Mouse (Mus musculus) MEL (cell line): ENCODE measurements at regions not wholly inside any gene's neighbourhood (a gene's known extent, or its start where the extent isn't known, plus 50 kb on each side); places are given as distances from the start of the nearest gene placed in this dataset.

Experiments
- DNase-seq: peaks from one replicate; pipeline ENCODE4 v3.0.0; 2011; ENCODE audit warnings: low read depth, low spot score
- H3K27ac ChIP-seq: 2 replicates; pipeline ENCODE4 v1.5.1; 2012; ENCODE audit warnings: low read depth, mild to moderate bottlenecking, control low read depth, low read length, moderate library complexity; ENCODE audit not compliant: control insufficient read depth
- H3K27me3 ChIP-seq, 2 experiments: fragments of 150-350 bp in 1 of 2; sonication (generic) in 1 of 2; 2 replicates each; pipeline ENCODE4 v1.6.1; 2012; ENCODE audit warnings: low read length in 2 of 2, mild to moderate bottlenecking in 2 of 2, improper control_type of control experiment in 1 of 2, moderate library complexity in 1 of 2; ENCODE audit not compliant: insufficient read depth in 2 of 2, control insufficient read depth in 1 of 2
- H3K36me3 ChIP-seq, 2 experiments: 2 replicates each; pipeline ENCODE4 v1.6.1; 2012 to 2014; ENCODE audit warnings: low read length in 2 of 2, improper control_type of control experiment in 1 of 2, inconsistent platforms in 1 of 2, mild to moderate bottlenecking in 1 of 2; ENCODE audit not compliant: insufficient read depth in 2 of 2, control insufficient read depth in 1 of 2
- H3K4me1 ChIP-seq, 2 experiments: fragments of 150-350 bp in 1 of 2; sonication (generic) in 1 of 2; 2 replicates each; pipeline ENCODE4 v1.6.1; 2012; ENCODE audit warnings: low read length in 2 of 2, improper control_type of control experiment in 1 of 2, mild to moderate bottlenecking in 1 of 2; ENCODE audit not compliant: insufficient read depth in 2 of 2, control insufficient read depth in 1 of 2
- H3K4me3 ChIP-seq, 2 experiments: fragments of 150-350 bp in 1 of 2; sonication (generic) in 1 of 2; 2 replicates each; pipeline ENCODE4 v1.5.1; 2012; ENCODE audit warnings: low read depth in 2 of 2, low read length in 2 of 2, mild to moderate bottlenecking in 2 of 2, moderate library complexity in 2 of 2, control low read depth in 1 of 2, improper control_type of control experiment in 1 of 2; ENCODE audit not compliant: control insufficient read depth in 1 of 2, insufficient read depth in 1 of 2
- H3K79me2 ChIP-seq: 2 replicates; pipeline ENCODE4 v1.6.1; 2012; ENCODE audit warnings: mild to moderate bottlenecking, low read length, moderate library complexity; ENCODE audit not compliant: control insufficient read depth, poor library complexity, insufficient read depth
- H3K9ac ChIP-seq: 2 replicates; pipeline ENCODE4 v1.6.1; 2012; ENCODE audit warnings: low read depth, mild to moderate bottlenecking, control low read depth, low read length, moderate library complexity; ENCODE audit not compliant: control insufficient read depth, poor library complexity, severe bottlenecking
- H3K9me3 ChIP-seq: fragments of 150-350 bp; sonication (generic); replicated peaks from 2 replicates; pipeline ENCODE4 v1.6.1; 2012; ENCODE audit warnings: mild to moderate bottlenecking, low read length, improper control_type of control experiment, moderate library complexity; ENCODE audit not compliant: insufficient read depth
- BHLHE40 ChIP-seq: IDR thresholded peaks from 2 replicates; pipeline ENCODE4 v1.6.1; 2012; ENCODE audit warnings: low read depth, mild to moderate bottlenecking, inconsistent platforms, low read length, improper control_type of control experiment, borderline replicate concordance
- E2F4 ChIP-seq: IDR thresholded peaks from 2 replicates; pipeline ENCODE4 v1.6.1; 2011; ENCODE audit warnings: low read depth, low read length, improper control_type of control experiment, borderline replicate concordance
- ELF1 ChIP-seq: IDR thresholded peaks from 2 replicates; pipeline ENCODE4 v1.6.1; 2014; ENCODE audit warnings: low read depth, mild to moderate bottlenecking, inconsistent platforms, low read length, improper control_type of control experiment, moderate library complexity
- ETS1 ChIP-seq: IDR thresholded peaks from 2 replicates; pipeline ENCODE4 v1.6.1; 2012; ENCODE audit warnings: low read depth, mild to moderate bottlenecking, inconsistent platforms, low read length, improper control_type of control experiment, moderate library complexity
- GABPA ChIP-seq: IDR thresholded peaks from 2 replicates; pipeline ENCODE4 v1.6.1; 2012; ENCODE audit warnings: low read depth, mild to moderate bottlenecking, inconsistent platforms, low read length, improper control_type of control experiment, moderate library complexity
- GATA1 ChIP-seq: IDR thresholded peaks from 2 replicates; pipeline ENCODE4 v1.6.1; 2011; ENCODE audit warnings: low read depth, low read length, improper control_type of control experiment
- HCFC1 ChIP-seq: IDR thresholded peaks from 2 replicates; pipeline ENCODE4 v1.6.1; 2012; ENCODE audit warnings: low read depth, mild to moderate bottlenecking, inconsistent platforms, low read length, improper control_type of control experiment, moderate library complexity
- MAX ChIP-seq: IDR thresholded peaks from 2 replicates; pipeline ENCODE4 v1.6.1; 2011; ENCODE audit warnings: low read length, improper control_type of control experiment
- MAZ ChIP-seq: IDR thresholded peaks from 2 replicates; pipeline ENCODE4 v1.6.1; 2012; ENCODE audit warnings: low read depth, mild to moderate bottlenecking, inconsistent platforms, low read length, improper control_type of control experiment
- MEF2A ChIP-seq: IDR thresholded peaks from 2 replicates; pipeline ENCODE4 v1.6.1; 2014; ENCODE audit warnings: low read depth, mild to moderate bottlenecking, inconsistent platforms, low read length, improper control_type of control experiment; ENCODE audit not compliant: poor library complexity, insufficient replicate concordance, severe bottlenecking; ENCODE audit errors: extremely low read depth
- MXI1 ChIP-seq: IDR thresholded peaks from 2 replicates; pipeline ENCODE4 v1.6.1; 2011; ENCODE audit warnings: mild to moderate bottlenecking, low read depth, low read length, improper control_type of control experiment
- MYC ChIP-seq: IDR thresholded peaks from 2 replicates; pipeline ENCODE4 v1.6.1; 2011; ENCODE audit warnings: low read depth, mild to moderate bottlenecking, low read length, improper control_type of control experiment, moderate library complexity
- POLR2A ChIP-seq, 2 experiments: IDR thresholded peaks; 2 replicates each; pipeline ENCODE4 v1.6.1; 2011 to 2012; ENCODE audit warnings: low read length in 2 of 2, mild to moderate bottlenecking in 2 of 2, control low read depth in 1 of 2, improper control_type of control experiment in 1 of 2, low read depth in 1 of 2, moderate library complexity in 1 of 2; ENCODE audit not compliant: control insufficient read depth in 1 of 2, insufficient read depth in 1 of 2, poor library complexity in 1 of 2
- POLR2AphosphoS2 ChIP-seq: IDR thresholded peaks from 2 replicates; pipeline ENCODE4 v1.6.1; 2011; ENCODE audit warnings: low read length, improper control_type of control experiment
- POLR2AphosphoS5 ChIP-seq: IDR thresholded peaks from 2 replicates; pipeline ENCODE4 v1.6.1; 2012; ENCODE audit warnings: low read depth, borderline replicate concordance, mild to moderate bottlenecking, inconsistent platforms, low read length, moderate library complexity, mixed read lengths
- RAD21 ChIP-seq: IDR thresholded peaks from 2 replicates; pipeline ENCODE4 v1.6.1; 2011; ENCODE audit warnings: mild to moderate bottlenecking, low read depth, low read length, improper control_type of control experiment
- SMC3 ChIP-seq: IDR thresholded peaks from 2 replicates; pipeline ENCODE4 v1.6.1; 2011; ENCODE audit warnings: low read depth, low read length, improper control_type of control experiment
- TBP ChIP-seq: IDR thresholded peaks from 2 replicates; pipeline ENCODE4 v1.8.0; 2011; ENCODE audit warnings: low read depth, low read length, improper control_type of control experiment
- TCF12 ChIP-seq: IDR thresholded peaks from 2 replicates; pipeline ENCODE4 v1.6.1; 2014; ENCODE audit warnings: low read depth, mild to moderate bottlenecking, inconsistent platforms, low read length, improper control_type of control experiment, moderate library complexity
- UBTF ChIP-seq: IDR thresholded peaks from 2 replicates; pipeline ENCODE4 v1.6.1; 2012; ENCODE audit warnings: low read depth, mild to moderate bottlenecking, inconsistent platforms, low read length, improper control_type of control experiment, moderate library complexity, borderline replicate concordance; ENCODE audit not compliant: insufficient read depth
- USF1 ChIP-seq: IDR thresholded peaks from 2 replicates; pipeline ENCODE4 v1.6.1; 2014; ENCODE audit warnings: low read depth, mild to moderate bottlenecking, inconsistent platforms, low read length, improper control_type of control experiment, moderate library complexity
- ZC3H11A ChIP-seq: IDR thresholded peaks from 2 replicates; pipeline ENCODE4 v1.6.1; 2012; ENCODE audit warnings: low read depth, mild to moderate bottlenecking, inconsistent platforms, low read length, improper control_type of control experiment
- ZNF384 ChIP-seq: IDR thresholded peaks from 2 replicates; pipeline ENCODE4 v1.6.1; 2012; ENCODE audit warnings: low read depth, mild to moderate bottlenecking, inconsistent platforms, low read length, improper control_type of control experiment

- no peaks in the 10 kb centered on the region for H3K9me3 ChIP-seq
- DNase-seq, result no peak
- no peak overlapping the region for H3K4me3 ChIP-seq
- H3K36me3 ChIP-seq, result no peaks in the 10 kb centered on the region
- no peaks in the 10 kb centered on the region for H3K27me3 ChIP-seq
- no peaks in the 10 kb centered on the region for H3K4me1 ChIP-seq
- no peaks in the 10 kb centered on the region for H3K79me2 ChIP-seq
- H3K27ac ChIP-seq, result no peak overlapping the region
- no peak overlapping the region for H3K9ac ChIP-seq
- TF ChIP-seq ZNF384 (no peak), POLR2A (IDR thresholded peaks at IDR 0.05; ENCODE audit: control insufficient read depth in 1 of 2, insufficient read depth in 1 of 2, low read depth in 1 of 2, low read length in 2 of 2, poor library complexity in 1 of 2) (no peak), UBTF (no peak), HCFC1 (no peak), TCF12 (no peak)
- TF ChIP-seq, all 39 proteins: peak for 0
These were observed 243.6 kb downstream of the Papss1 start for GRCm38 (mm10) chr3:131808127-131808526.

- no peak overlapping the region for H3K27ac ChIP-seq
- no peaks in the 10 kb centered on the region for H3K27me3 ChIP-seq
- no peak for DNase-seq
- H3K9ac ChIP-seq, result no peak overlapping the region
- H3K9me3 ChIP-seq, result no peaks in the 10 kb centered on the region
- H3K4me1 ChIP-seq, result no peaks in the 10 kb centered on the region
- no peaks in the 10 kb centered on the region for H3K36me3 ChIP-seq
- no peak overlapping the region for H3K4me3 ChIP-seq
- no peaks in the 10 kb centered on the region for H3K79me2 ChIP-seq
- TF ChIP-seq TCF12 (no peak), GABPA (no peak), MAX (no peak), POLR2AphosphoS2 (no peak), SMC3 (no peak), MEF2A (no peak)
These were observed 248.4 kb downstream of the Papss1 start for GRCm38 (mm10) chr3:131812968-131813367.

- no peaks in the 10 kb centered on the region for H3K79me2 ChIP-seq
- no peaks in the 10 kb centered on the region for H3K9me3 ChIP-seq
- no peak for DNase-seq
- no peak overlapping the region for H3K4me3 ChIP-seq
- no peak overlapping the region for H3K27ac ChIP-seq
- no peak for TF ChIP-seq MEF2A
- no peak for TF ChIP-seq GATA1
- no peak for TF ChIP-seq ETS1
- TF ChIP-seq BHLHE40, result no peak
- TF ChIP-seq USF1, result no peak
- no peak for TF ChIP-seq ELF1
- TF ChIP-seq MXI1, result no peak
- TF ChIP-seq MYC, result no peak
- no peak for TF ChIP-seq MAZ
- no peak for TF ChIP-seq RAD21
- no peak for TF ChIP-seq E2F4
- no peak for TF ChIP-seq TBP
- TF ChIP-seq POLR2A (IDR thresholded peaks at IDR 0.05; ENCODE audit: control insufficient read depth in 1 of 2, insufficient read depth in 1 of 2, low read depth in 1 of 2, low read length in 2 of 2, poor library complexity in 1 of 2), result no peak
- no peak for TF ChIP-seq POLR2AphosphoS5
- no peak for TF ChIP-seq ZC3H11A
- no peaks in the 10 kb centered on the region for H3K27me3 ChIP-seq
- no peak overlapping the region for H3K9ac ChIP-seq
- H3K4me1 ChIP-seq, result no peaks in the 10 kb centered on the region
- no peaks in the 10 kb centered on the region for H3K36me3 ChIP-seq
These were observed 254.2 kb downstream of the Papss1 start for GRCm38 (mm10) chr3:131818806-131819205.
